In the genomic region with DNA sequence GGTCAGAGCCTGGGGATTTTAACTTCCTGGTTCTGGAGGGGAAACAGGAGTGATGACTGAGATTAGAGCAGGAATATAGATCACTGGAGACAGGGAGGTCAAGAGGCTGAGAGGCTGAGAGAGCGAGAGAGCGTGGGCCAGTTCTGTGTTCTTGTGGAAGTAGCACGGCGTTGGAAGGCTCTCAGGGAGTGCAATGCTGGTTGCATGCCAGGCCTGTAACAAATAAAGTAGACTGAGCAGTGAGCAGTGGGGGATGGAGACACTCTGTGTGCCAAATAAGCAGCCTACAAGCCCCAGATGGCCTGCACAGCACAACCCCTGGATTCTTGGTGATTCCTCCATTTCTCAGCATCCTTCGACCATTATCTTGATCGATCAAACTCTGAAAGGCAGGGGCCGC, we compare ENCODE assay signal across 9 mouse cellular contexts.
A peak's percentile ranks its signal among the peaks of the same experiment; 100 is the strongest.
DNase-seq lines count a peak whose midpoint lies in the region; ATAC-seq and TF ChIP-seq lines count a peak whose summit lies in the region.
"Had no signal": no experiment of that assay in that cellular context is flagged by ENCODE, and none has a peak within 500 bp of the region (broad histone marks: within the 10 kb centered on the region; RNA-seq: fewer than 3 reads in every experiment).

No protein-coding gene starts in this region.

- no peaks in the 10 kb centered on the region for H3K36me3 ChIP-seq in midbrain, embryonic 13.5 days
- no peaks in the 10 kb centered on the region for H3K36me3 ChIP-seq in midbrain, embryonic 10.5 days
- H3K36me3 ChIP-seq in kidney, embryonic 15.5 days, result no peaks in the 10 kb centered on the region
- H3K36me3 ChIP-seq: G1E had no signal

- no peak for DNase-seq in midbrain, embryonic 10.5 days (ENCODE audit: low spot score)
- peak; percentile 48 for DNase-seq in embryo, embryonic 11 days
- peak; percentile 60 to 72 for DNase-seq in heart, adult 9 months (ENCODE audit: low spot score in 2 of 2)
- DNase-seq in lung, adult 2 months, result peak; percentile 44
- peak; percentile 44 for DNase-seq in right cerebral cortex, postnatal 14 days
- no peak for DNase-seq in B cell, adult 2 months

- peak; percentile 71 for ATAC-seq in midbrain, embryonic 13.5 days
- ATAC-seq in kidney, embryonic 15.5 days (replicated peaks; ENCODE audit: low FRiP score), result peak; percentile 68

- TF ChIP-seq POLR2A in lung, adult 2 months (IDR thresholded peaks at IDR 0.05; ENCODE audit: borderline replicate concordance, extremely low read depth, low read depth, low read length), result no peak

- H3K4me1 ChIP-seq in midbrain, embryonic 13.5 days (replicated peaks), result peaks cover 40% of the 10 kb centered on the region
- H3K4me1 ChIP-seq in midbrain, embryonic 10.5 days, result peaks cover 43% of the 10 kb centered on the region
- H3K4me1 ChIP-seq in kidney, embryonic 15.5 days, result peaks cover 22% of the 10 kb centered on the region
- peaks cover 14% of the 10 kb centered on the region for H3K4me1 ChIP-seq in lung, adult 2 months (ENCODE audit: control insufficient read depth, insufficient read depth, low read length)

- no peak overlapping the region for H3K4me3 ChIP-seq in midbrain, embryonic 13.5 days (replicated peaks)
- H3K4me3 ChIP-seq in midbrain, embryonic 10.5 days, result no peak overlapping the region
- no peak overlapping the region for H3K4me3 ChIP-seq in kidney, embryonic 15.5 days (replicated peaks)
- no peak overlapping the region for H3K4me3 ChIP-seq in lung, adult 2 months (replicated peaks; ENCODE audit: extremely low read depth, low read depth, low read length)

- no peaks in the 10 kb centered on the region for H3K9me3 ChIP-seq in midbrain, embryonic 13.5 days
- no peaks in the 10 kb centered on the region for H3K9me3 ChIP-seq in midbrain, embryonic 10.5 days (replicated peaks)
- H3K9me3 ChIP-seq in kidney, embryonic 15.5 days (replicated peaks), result no peaks in the 10 kb centered on the region

- 0 out of 2 replicates have a peak overlapping the region, but pooled peaks have one; percentile 30 for H3K27ac ChIP-seq in midbrain, embryonic 13.5 days
- H3K27ac ChIP-seq in midbrain, embryonic 10.5 days (replicated peaks), result no peak overlapping the region
- H3K27ac ChIP-seq in kidney, embryonic 15.5 days, result 0 out of 2 replicates have a peak overlapping the region, but pooled peaks have one; percentile 27

- no peaks in the 10 kb centered on the region for H3K27me3 ChIP-seq in midbrain, embryonic 13.5 days
- H3K27me3 ChIP-seq in midbrain, embryonic 10.5 days (ENCODE audit: low read depth, poor library complexity, severe bottlenecking), result no peaks in the 10 kb centered on the region
- no peaks in the 10 kb centered on the region for H3K27me3 ChIP-seq in kidney, embryonic 15.5 days

- WGBS in midbrain, embryonic 13.5 days, result 62% methylated on average over 7 of the region's 7 CpGs
- WGBS in midbrain, embryonic 10.5 days, result 85% methylated on average over 7 of the region's 7 CpGs
- 36% methylated on average over 7 of the region's 7 CpGs for WGBS in kidney, embryonic 15.5 days
- 35% methylated on average over 7 of the region's 7 CpGs for WGBS in lung, adult 2 months

- TF ChIP-seq CTCF in lung, adult 2 months (IDR thresholded peaks at IDR 0.05; ENCODE audit: insufficient read depth, low read length), result no peak

- no peak overlapping the region for H3K9ac ChIP-seq in midbrain, embryonic 13.5 days (replicated peaks)
- H3K9ac ChIP-seq in kidney, embryonic 15.5 days, result no peak overlapping the region

- no peak overlapping the region for H3K4me2 ChIP-seq in midbrain, embryonic 13.5 days (replicated peaks)
- H3K4me2 ChIP-seq in kidney, embryonic 15.5 days, result no peak overlapping the region

Comparison
In these comparisons a context has a peak if more than half of its experiments do, and no peak if none do; other contexts are left out.
1. DNase-seq: peak in embryo, embryonic 11 days (single experiment), heart, adult 9 months (2 of 2), lung, adult 2 months (single experiment) and right cerebral cortex, postnatal 14 days (single experiment); none in midbrain, embryonic 10.5 days (single experiment) and B cell, adult 2 months (0 of 2).